In the genomic region with DNA sequence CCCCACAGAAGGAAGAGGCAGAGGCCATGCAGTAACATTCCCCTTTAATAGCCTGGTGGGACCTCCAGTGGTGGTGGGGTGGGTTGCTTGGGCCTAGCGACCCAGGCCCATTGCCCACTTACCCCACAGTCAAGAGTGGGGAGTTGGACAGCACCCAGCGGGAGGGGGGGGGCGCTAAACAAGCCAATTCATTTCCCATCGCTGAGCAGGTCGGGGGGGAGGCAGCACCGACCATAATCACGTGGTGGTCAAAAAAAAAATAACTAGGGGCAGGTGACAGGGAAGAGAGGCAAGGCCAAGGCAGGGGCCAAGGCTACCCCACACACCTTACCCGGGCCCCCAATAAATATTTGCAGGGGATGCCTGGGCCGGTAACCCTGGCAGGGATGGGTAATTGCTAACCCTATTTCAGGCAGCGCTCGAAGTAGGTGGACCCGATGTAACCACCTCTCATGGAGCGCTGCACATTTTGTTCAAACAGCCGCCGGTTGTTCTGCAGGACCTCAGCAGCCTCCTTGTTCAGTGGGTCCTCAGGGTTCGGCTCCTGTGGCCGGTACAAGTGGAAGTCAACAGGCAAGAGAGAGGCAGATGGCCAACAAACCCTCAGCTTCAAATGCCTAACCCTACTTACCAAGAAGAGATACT, we compare ENCODE assay signal across 8 mouse cellular contexts. TPM values are rescaled to one million over a fixed set of nuclear protein-coding genes. Genes with fewer than 3 reads are reported as not detected.
DNase-seq lines count a peak whose midpoint lies in the region; ATAC-seq lines count a peak whose summit lies in the region.

No protein-coding gene starts in this region.

- H3K4me1 ChIP-seq in heart, embryonic 10.5 days, result peaks cover 32% of the 10 kb centered on the region
- peaks cover 29% of the 10 kb centered on the region for H3K4me1 ChIP-seq in intestine, embryonic 14.5 days (replicated peaks; ENCODE audit: control insufficient read depth, insufficient read depth, low read length)
- H3K4me1 ChIP-seq in neural tube, embryonic 13.5 days (replicated peaks), result peaks cover 52% of the 10 kb centered on the region

- no peaks in the 10 kb centered on the region for H3K9me3 ChIP-seq in heart, embryonic 10.5 days
- H3K9me3 ChIP-seq in intestine, embryonic 14.5 days (ENCODE audit: control insufficient read depth, low read length), result no peaks in the 10 kb centered on the region
- H3K9me3 ChIP-seq in neural tube, embryonic 13.5 days, result no peaks in the 10 kb centered on the region

- H3K4me2 ChIP-seq in intestine, embryonic 14.5 days (ENCODE audit: low read length), result peak overlapping the region; percentile 78; the same call in 1 of the 2 replicates
- H3K4me2 ChIP-seq in neural tube, embryonic 13.5 days, result peak overlapping the region; percentile 95

- peaks cover 49% of the 10 kb centered on the region for H3K36me3 ChIP-seq in heart, embryonic 10.5 days
- peaks cover 50% of the 10 kb centered on the region for H3K36me3 ChIP-seq in intestine, embryonic 14.5 days (ENCODE audit: control insufficient read depth, insufficient read depth, low read length)
- peaks cover 51% of the 10 kb centered on the region for H3K36me3 ChIP-seq in neural tube, embryonic 13.5 days

- H3K4me3 ChIP-seq in heart, embryonic 10.5 days, result peak overlapping the region; percentile 67
- no peak overlapping the region for H3K4me3 ChIP-seq in intestine, embryonic 14.5 days (ENCODE audit: low read depth, low read length)
- peak overlapping the region; percentile 80 for H3K4me3 ChIP-seq in neural tube, embryonic 13.5 days

- H3K27me3 ChIP-seq in heart, embryonic 10.5 days (ENCODE audit: insufficient read depth, poor library complexity, severe bottlenecking), result no peaks in the 10 kb centered on the region
- H3K27me3 ChIP-seq in intestine, embryonic 14.5 days (replicated peaks; ENCODE audit: control insufficient read depth, insufficient read depth, low read length), result no peaks in the 10 kb centered on the region
- H3K27me3 ChIP-seq in neural tube, embryonic 13.5 days, result no peaks in the 10 kb centered on the region

- 88% methylated on average over 17 of the region's 17 CpGs for WGBS in heart, embryonic 10.5 days
- WGBS in intestine, embryonic 14.5 days, result 83% methylated on average over 17 of the region's 17 CpGs
- WGBS in neural tube, embryonic 13.5 days, result 85% methylated on average over 17 of the region's 17 CpGs

- peak overlapping the region; percentile 89; the same call in 1 of the 2 replicates for H3K27ac ChIP-seq in heart, embryonic 10.5 days
- peak overlapping the region; percentile 86 for H3K27ac ChIP-seq in intestine, embryonic 14.5 days (ENCODE audit: low read depth)
- peak overlapping the region; percentile 95 for H3K27ac ChIP-seq in neural tube, embryonic 13.5 days (replicated peaks)

- no peak overlapping the region for H3K9ac ChIP-seq in intestine, embryonic 14.5 days (ENCODE audit: low read length)
- H3K9ac ChIP-seq in neural tube, embryonic 13.5 days, result peak overlapping the region; percentile 90

- no peak for ATAC-seq in intestine, embryonic 14.5 days (replicated peaks; ENCODE audit: low FRiP score, low TSS enrichment, low read depth)
- 0 out of 2 replicates have a peak, but pooled peaks have one; percentile 0 for ATAC-seq in neural tube, embryonic 13.5 days (ENCODE audit: low read depth)
- no peak for ATAC-seq in activated CD4-positive, CD25-positive, alpha-beta regulatory T cell, adult 4 months

- no peak for DNase-seq in heart, embryonic 10.5 days (ENCODE audit: low spot score)
- DNase-seq in heart, postnatal 4 days, result no peak
- peak; percentile 54 for DNase-seq in right cerebral cortex, postnatal 4 days
- DNase-seq in right cerebral cortex, postnatal 25 days, result no peak
- DNase-seq in intestine, embryonic 14.5 days (ENCODE audit: low spot score), result no peak
- no peak for DNase-seq in adrenal gland, postnatal 25 days

RNA-seq across cellular contexts. Expression of a gene that starts 0.7 kb away (rescaled TPM):
- polyA plus RNA-seq in heart, embryonic 10.5 days (2016; fragmentation: Nextera tagmentation; extraction: Ambion mirVana), result 129 and 142 TPM in 2 replicates
- 100 to 1,000 TPM; 114 to 129 TPM for total RNA-seq in heart, postnatal 4 days (2021)
- polyA plus RNA-seq in intestine, embryonic 14.5 days (2014; fragmentation: Nextera tagmentation; extraction: Ambion mirVana), result 157 and 161 TPM in 2 replicates
- 170 and 189 TPM in 2 replicates for polyA plus RNA-seq in neural tube, embryonic 13.5 days (2015; fragmentation: Nextera tagmentation; extraction: Ambion mirVana)
- 100 to 1,000 TPM; 300 to 349 TPM for polyA plus RNA-seq in activated CD4-positive, CD25-positive, alpha-beta regulatory T cell, adult 4 months (2017; shearing (Covaris generic))
- 218 and 223 TPM in 2 replicates for total RNA-seq in adrenal gland, postnatal 25 days (2021)

RNA-seq across cellular contexts. Expression of a gene that starts 2.7 kb away (rescaled TPM):
- polyA plus RNA-seq in heart, embryonic 10.5 days (2016; fragmentation: Nextera tagmentation; extraction: Ambion mirVana), result 159 and 189 TPM in 2 replicates
- 100 to 1,000 TPM; 193 to 202 TPM for total RNA-seq in heart, postnatal 4 days (2021)
- 72.7 and 124 TPM in 2 replicates for polyA plus RNA-seq in intestine, embryonic 14.5 days (2014; fragmentation: Nextera tagmentation; extraction: Ambion mirVana)
- polyA plus RNA-seq in neural tube, embryonic 13.5 days (2015; fragmentation: Nextera tagmentation; extraction: Ambion mirVana), result 149 and 152 TPM in 2 replicates
- polyA plus RNA-seq in activated CD4-positive, CD25-positive, alpha-beta regulatory T cell, adult 4 months (2017; shearing (Covaris generic)), result 10 to 100 TPM; 15.3 to 16.9 TPM
- total RNA-seq in adrenal gland, postnatal 25 days (2021), result 170 and 192 TPM in 2 replicates

RNA-seq across cellular contexts. Expression of a gene that starts 19.2 kb away (rescaled TPM):
- 2.2 and 3.1 TPM in 2 replicates for polyA plus RNA-seq in heart, embryonic 10.5 days (2016; fragmentation: Nextera tagmentation; extraction: Ambion mirVana)
- 1 to 10 TPM; 1.2 TPM for total RNA-seq in heart, postnatal 4 days (2021)
- 2.5 and 2.7 TPM in 2 replicates for polyA plus RNA-seq in intestine, embryonic 14.5 days (2014; fragmentation: Nextera tagmentation; extraction: Ambion mirVana)
- 5.6 and 6.0 TPM in 2 replicates for polyA plus RNA-seq in neural tube, embryonic 13.5 days (2015; fragmentation: Nextera tagmentation; extraction: Ambion mirVana)
- polyA plus RNA-seq in activated CD4-positive, CD25-positive, alpha-beta regulatory T cell, adult 4 months (2017; shearing (Covaris generic)), result under 1 TPM; 0.45 to 0.46 TPM
- total RNA-seq in adrenal gland, postnatal 25 days (2021), result 3.8 and 4.1 TPM in 2 replicates

RNA-seq across cellular contexts. Expression of a gene that starts 25.5 kb away (rescaled TPM):
- 18.2 and 20.8 TPM in 2 replicates for polyA plus RNA-seq in heart, embryonic 10.5 days (2016; fragmentation: Nextera tagmentation; extraction: Ambion mirVana)
- total RNA-seq in heart, postnatal 4 days (2021), result 10 to 100 TPM; 11.0 to 12.1 TPM
- polyA plus RNA-seq in intestine, embryonic 14.5 days (2014; fragmentation: Nextera tagmentation; extraction: Ambion mirVana), result 23.7 and 26.9 TPM in 2 replicates
- 36.2 and 37.8 TPM in 2 replicates for polyA plus RNA-seq in neural tube, embryonic 13.5 days (2015; fragmentation: Nextera tagmentation; extraction: Ambion mirVana)
- 1 to 10 TPM; 4.6 to 7.0 TPM for polyA plus RNA-seq in activated CD4-positive, CD25-positive, alpha-beta regulatory T cell, adult 4 months (2017; shearing (Covaris generic))
- total RNA-seq in adrenal gland, postnatal 25 days (2021), result 15.3 and 16.1 TPM in 2 replicates

RNA-seq across cellular contexts. Expression of a gene that starts 36.4 kb away (rescaled TPM):
- polyA plus RNA-seq in heart, embryonic 10.5 days (2016; fragmentation: Nextera tagmentation; extraction: Ambion mirVana), result 219 and 367 TPM in 2 replicates
- 100 to 1,000 TPM; 240 to 249 TPM for total RNA-seq in heart, postnatal 4 days (2021)
- 390 and 414 TPM in 2 replicates for polyA plus RNA-seq in intestine, embryonic 14.5 days (2014; fragmentation: Nextera tagmentation; extraction: Ambion mirVana)
- 223 and 229 TPM in 2 replicates for polyA plus RNA-seq in neural tube, embryonic 13.5 days (2015; fragmentation: Nextera tagmentation; extraction: Ambion mirVana)
- polyA plus RNA-seq in activated CD4-positive, CD25-positive, alpha-beta regulatory T cell, adult 4 months (2017; shearing (Covaris generic)), result 10 to 100 TPM; 45.5 to 59.4 TPM
- 273 and 297 TPM in 2 replicates for total RNA-seq in adrenal gland, postnatal 25 days (2021)
